Mouse (Mus musculus) testis, adult 2 months (tissue): Measurements from ENCODE around the gene Elfn1. TPM values are rescaled to one million over a fixed set of nuclear protein-coding genes. Genes with fewer than 3 reads are reported as not detected.

Source experiments
- H3K27ac ChIP-seq: fragments of 200-500 bp; 2 replicates; pipeline ENCODE4 v1.5.1; 2012; ENCODE audit warnings: low read depth, low read length; ENCODE audit not compliant: control insufficient read depth, insufficient read depth
- H3K27me3 ChIP-seq: fragments of 200-500 bp; 2 replicates; pipeline ENCODE4 v1.6.1; 2012; ENCODE audit warnings: mild to moderate bottlenecking, low read length, moderate library complexity; ENCODE audit not compliant: control insufficient read depth, insufficient read depth
- H3K36me3 ChIP-seq: fragments of 200-500 bp; 2 replicates; pipeline ENCODE4 v1.6.1; 2012; ENCODE audit warnings: mild to moderate bottlenecking, low read length; ENCODE audit not compliant: control insufficient read depth, insufficient read depth
- H3K4me1 ChIP-seq: fragments of 200-500 bp; 2 replicates; pipeline ENCODE4 v1.6.1; 2012; ENCODE audit warnings: low read length; ENCODE audit not compliant: control insufficient read depth, insufficient read depth
- H3K4me3 ChIP-seq: fragments of 200-500 bp; 2 replicates; pipeline ENCODE4 v1.5.1; 2012; ENCODE audit warnings: low read depth, mild to moderate bottlenecking, low read length, moderate library complexity, mixed read lengths; ENCODE audit not compliant: control insufficient read depth
- CTCF ChIP-seq: fragments of 200-500 bp; IDR thresholded peaks from 2 replicates; pipeline ENCODE4 v1.5.1; 2012; ENCODE audit warnings: low read depth, mild to moderate bottlenecking, inconsistent platforms, low read length, moderate library complexity; ENCODE audit not compliant: control insufficient read depth, insufficient read depth, insufficient replicate concordance
- POLR2A ChIP-seq: fragments of 200-500 bp; IDR thresholded peaks from 2 replicates; pipeline ENCODE4 v1.6.1; 2012; ENCODE audit warnings: low read depth, mild to moderate bottlenecking, inconsistent platforms, low read length, moderate library complexity; ENCODE audit not compliant: control insufficient read depth
- polyA plus RNA-seq: library from polyadenylated mRNA; depleted of rRNA; stranded (reverse); fragments of >200 nt; gene quantifications from 2 replicates; pipeline ENCODE4 v1.2.3, GENCODE M21; 2012

Elfn1 gene
- polyA plus RNA-seq, 1 experiment, result 55.6 TPM

DNA sequence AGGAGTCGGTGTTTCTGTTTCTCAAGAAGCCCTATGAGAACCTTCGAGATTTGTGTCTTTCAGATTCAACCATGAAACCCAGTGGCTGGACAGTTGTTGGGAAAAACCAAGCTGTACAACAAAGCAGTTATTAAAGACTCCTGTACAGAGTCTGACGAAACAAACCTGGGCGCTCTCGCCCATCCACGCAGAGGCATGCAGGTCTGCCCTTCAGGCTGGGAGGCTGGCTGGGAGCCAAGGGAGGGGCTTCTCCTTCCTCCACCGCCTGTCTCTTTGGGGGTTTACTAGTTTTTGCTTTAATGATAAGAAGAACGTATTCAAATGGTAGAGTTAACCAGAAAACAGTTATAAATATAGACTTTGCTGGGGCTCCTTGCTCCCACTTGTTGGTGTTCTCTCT is 99.1 kb downstream of the Elfn1 start:
- TF ChIP-seq CTCF, result no peak
- TF ChIP-seq POLR2A, result no peak
- H3K4me1 ChIP-seq, result peaks cover 2% of the 10 kb centered on the region; the same call in 1 of the 2 replicates
- H3K27me3 ChIP-seq, result no peaks in the 10 kb centered on the region

DNA sequence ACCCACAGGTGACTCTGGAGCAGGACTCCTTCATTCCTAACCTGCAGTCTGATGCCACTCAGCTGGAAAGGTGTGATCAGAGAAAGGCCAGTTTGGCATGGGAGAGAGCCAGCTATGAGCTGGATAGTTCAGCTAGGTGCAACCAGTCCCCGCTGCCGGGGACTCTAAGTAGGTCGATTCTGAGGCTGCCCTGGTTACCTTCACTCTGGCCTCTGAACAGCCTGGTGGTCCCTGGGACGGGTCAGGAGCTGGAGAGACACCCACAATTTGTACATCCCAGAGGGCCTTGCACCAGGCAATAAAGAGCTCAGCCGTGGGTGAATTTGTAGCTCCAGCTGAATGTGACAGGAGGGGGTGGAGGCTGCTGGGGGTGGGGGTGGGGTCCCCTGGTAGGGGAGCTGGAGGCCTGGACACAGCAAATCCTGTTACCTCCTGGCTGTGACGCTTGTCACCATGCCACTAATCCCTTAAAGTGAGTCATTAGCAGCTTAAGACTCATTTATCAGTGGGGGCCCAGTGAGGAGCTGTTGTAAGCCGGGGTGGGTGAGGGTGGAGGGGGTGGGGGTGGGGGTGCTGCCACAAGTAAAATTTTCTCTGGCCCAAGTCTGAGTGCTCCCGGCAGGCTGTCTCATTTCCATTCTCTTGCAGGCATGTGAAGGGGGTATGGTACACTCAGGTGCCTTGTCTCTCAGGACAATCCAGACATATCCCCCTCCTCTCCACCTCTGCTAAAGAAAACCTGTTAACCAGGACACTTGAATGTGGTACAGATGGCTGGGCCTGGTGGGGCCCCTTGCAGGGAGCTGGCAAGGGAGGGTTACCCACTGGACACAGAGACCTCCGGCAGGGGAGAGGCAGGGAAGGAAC is 100.1 kb downstream of the Elfn1 start:
- TF ChIP-seq CTCF (no peak), POLR2A (no peak)
- no peaks in the 10 kb centered on the region for H3K4me1 ChIP-seq
- no peak overlapping the region for H3K4me3 ChIP-seq
- no peak overlapping the region for H3K27ac ChIP-seq
- no peaks in the 10 kb centered on the region for H3K36me3 ChIP-seq
- no peaks in the 10 kb centered on the region for H3K27me3 ChIP-seq

More for the DNA sequence above, 99.1 kb downstream of the Elfn1 start:
- H3K27ac ChIP-seq, result no peak overlapping the region
- H3K4me3 ChIP-seq, result no peak overlapping the region
- no peaks in the 10 kb centered on the region for H3K36me3 ChIP-seq

DNA sequence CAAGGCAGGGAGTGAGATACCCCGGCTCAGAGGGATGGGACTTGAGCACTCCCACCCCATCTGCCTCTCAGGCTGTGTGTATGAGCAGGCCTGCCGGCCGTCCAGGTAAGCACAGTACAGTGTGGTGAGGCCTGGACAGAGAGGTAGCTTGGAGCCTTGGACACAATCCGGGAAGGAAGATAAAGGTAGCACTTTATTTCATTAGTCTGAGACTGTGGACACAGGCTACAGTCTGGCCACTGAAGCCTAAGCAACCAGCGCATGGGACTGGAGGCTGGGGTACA is 100.7 kb downstream of the Elfn1 start:
- Histone ChIP-seq H3K4me1 (no peaks in the 10 kb centered on the region), H3K27ac (no peak overlapping the region), H3K27me3 (no peaks in the 10 kb centered on the region), H3K36me3 (no peaks in the 10 kb centered on the region), H3K4me3 (no peak overlapping the region)
- TF ChIP-seq CTCF (no peak), POLR2A (no peak)

GRCm38 (mm10) chr5:140009083-140009655 is 101.4 kb downstream of the Elfn1 start:
- Histone ChIP-seq H3K36me3 (no peaks in the 10 kb centered on the region), H3K27ac (no peak overlapping the region), H3K27me3 (no peaks in the 10 kb centered on the region), H3K4me3 (no peak overlapping the region), H3K4me1 (no peaks in the 10 kb centered on the region)
- no peak for TF ChIP-seq CTCF
- no peak for TF ChIP-seq POLR2A

GRCm38 (mm10) chr5:140010405-140010804 is 102.7 kb downstream of the Elfn1 start:
- no peak overlapping the region for H3K27ac ChIP-seq
- H3K27me3 ChIP-seq, result no peaks in the 10 kb centered on the region
- no peak overlapping the region for H3K4me3 ChIP-seq
- H3K36me3 ChIP-seq, result no peaks in the 10 kb centered on the region
- no peaks in the 10 kb centered on the region for H3K4me1 ChIP-seq
- TF ChIP-seq CTCF (no peak), POLR2A (no peak)

GRCm38 (mm10) chr5:140012286-140012967 is 104.7 kb downstream of the Elfn1 start:
- no peak for TF ChIP-seq POLR2A
- TF ChIP-seq CTCF, result no peak
- H3K36me3 ChIP-seq, result no peaks in the 10 kb centered on the region
- no peaks in the 10 kb centered on the region for H3K4me1 ChIP-seq
- no peak overlapping the region for H3K4me3 ChIP-seq
- H3K27me3 ChIP-seq, result no peaks in the 10 kb centered on the region
- no peak overlapping the region for H3K27ac ChIP-seq

GRCm38 (mm10) chr5:140013652-140014051 is 105.9 kb downstream of the Elfn1 start:
- Histone ChIP-seq H3K36me3 (no peaks in the 10 kb centered on the region), H3K4me1 (no peaks in the 10 kb centered on the region), H3K4me3 (no peak overlapping the region), H3K27ac (no peak overlapping the region), H3K27me3 (no peaks in the 10 kb centered on the region)
- TF ChIP-seq CTCF (no peak), POLR2A (no peak)
